Mouse (Mus musculus): ENCODE data around the gene Dnm3.

The Dnm3 gene

DNA sequence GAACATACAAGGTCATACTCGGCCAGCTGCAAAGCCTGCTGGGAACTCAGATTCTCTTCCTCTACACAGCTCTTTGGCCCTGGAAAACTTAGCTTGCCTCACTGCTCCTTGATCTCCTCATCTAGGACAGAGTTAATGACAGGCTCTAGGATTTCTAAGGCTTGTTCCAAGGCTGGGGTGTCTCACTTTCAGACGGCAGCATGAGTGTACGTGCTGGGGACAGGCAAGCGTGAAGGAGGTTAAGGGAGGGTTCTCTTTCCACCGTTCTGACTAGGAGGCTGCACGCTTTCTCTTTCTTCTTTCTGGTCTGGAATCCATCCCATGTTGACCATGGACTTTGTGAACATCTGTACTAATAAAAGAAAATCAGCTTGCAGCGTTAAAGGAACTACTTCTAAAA is 315.2 kb downstream of the Dnm3 start:
- no peak for DNase-seq (ENCODE audit: low spot score in 2 of 2)

- DNase-seq (ENCODE audit: low spot score in 2 of 2) = no peak
Observed at GRCm38 (mm10) chr1:162162249-162162648, 315.6 kb downstream of the Dnm3 start.

- no peak for DNase-seq (ENCODE audit: low spot score in 2 of 2)
Observed at GRCm38 (mm10) chr1:162160718-162161117, 317.1 kb downstream of the Dnm3 start.

DNA sequence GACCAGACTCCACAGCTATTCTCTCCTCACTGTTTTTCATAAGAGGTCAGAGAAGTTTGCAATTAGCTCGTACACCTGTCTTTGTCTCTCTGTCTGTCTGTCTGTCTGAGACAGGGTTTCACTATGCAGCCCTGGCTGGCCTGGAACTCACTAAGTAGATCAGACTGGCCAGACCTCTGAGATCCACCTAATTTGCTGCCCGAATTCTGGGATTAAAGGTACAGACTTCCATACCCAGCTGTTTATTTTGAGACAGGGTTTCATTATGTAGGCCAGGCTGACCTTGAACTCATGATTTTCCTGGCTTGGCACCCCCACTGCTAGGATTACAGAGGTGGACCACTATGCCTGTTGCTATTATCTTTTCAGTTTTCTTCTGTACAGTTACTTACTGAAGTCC is 319.3 kb downstream of the Dnm3 start:
- DNase-seq (ENCODE audit: low spot score in 2 of 2) = no peak

- no peak for DNase-seq (ENCODE audit: low spot score in 2 of 2)
Observed at GRCm38 (mm10) chr1:162157659-162158058, 320.2 kb downstream of the Dnm3 start.

DNA sequence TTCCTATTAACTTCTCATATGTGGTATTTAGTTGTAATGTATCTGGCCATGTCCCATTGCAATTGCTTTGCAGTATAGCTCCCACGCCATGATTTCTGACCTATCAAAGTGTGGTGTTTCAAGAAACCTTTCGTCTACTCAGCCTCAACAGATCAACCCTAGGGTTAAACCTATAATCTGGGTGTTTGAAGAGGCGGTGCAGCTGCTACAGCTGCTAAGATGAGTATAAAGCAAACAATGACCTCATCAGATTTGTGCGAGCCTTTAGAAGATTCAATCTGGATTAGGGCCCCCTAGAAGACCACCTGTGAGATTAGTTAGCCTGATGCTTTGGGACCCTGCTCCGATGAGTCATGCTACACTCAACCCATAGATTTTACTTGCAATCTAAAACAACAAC is 321.0 kb downstream of the Dnm3 start:
- DNase-seq (ENCODE audit: low spot score in 2 of 2) = no peak

DNA sequence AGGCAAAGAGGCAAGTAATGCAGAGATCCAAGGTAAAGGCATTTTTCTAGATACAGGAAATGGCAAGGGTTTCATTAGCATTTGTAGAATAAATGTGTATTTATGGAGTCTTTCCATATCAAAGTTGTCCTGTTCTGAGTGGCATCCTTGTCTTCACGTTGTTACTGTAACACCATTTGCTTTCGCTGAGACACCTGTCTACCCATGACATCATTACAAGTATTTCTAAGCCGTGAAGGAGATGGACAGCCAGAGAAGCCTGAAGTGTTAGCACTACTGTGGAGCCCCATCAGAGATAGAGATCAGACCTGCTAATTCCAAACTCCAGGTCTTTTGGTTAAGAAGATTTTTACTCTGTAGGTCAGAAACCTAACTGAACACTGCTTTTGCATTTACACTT is 322.3 kb downstream of the Dnm3 start:
- no peak for DNase-seq (ENCODE audit: low spot score in 2 of 2)

DNA sequence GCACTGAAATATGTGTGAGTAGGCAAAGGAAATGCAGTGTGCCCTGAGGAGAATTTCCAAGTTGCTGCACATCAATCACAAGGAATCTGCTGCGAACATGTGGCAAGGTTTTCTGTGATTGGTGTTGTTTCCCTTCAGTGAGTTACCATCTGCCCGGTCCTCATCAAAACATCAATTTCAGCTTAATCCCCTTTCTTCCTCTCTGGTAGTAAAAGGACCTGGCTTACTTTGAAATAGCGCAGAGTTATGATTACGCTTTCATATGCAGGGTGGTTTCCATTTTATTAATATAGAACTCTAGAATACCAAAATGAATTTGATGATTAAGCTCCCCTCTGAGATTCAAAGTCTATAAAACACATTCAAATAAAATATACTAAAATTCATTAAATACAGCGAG is 324.7 kb downstream of the Dnm3 start:
- no peak for DNase-seq (ENCODE audit: low spot score in 2 of 2)

- DNase-seq (ENCODE audit: low spot score in 2 of 2) = no peak
Observed at GRCm38 (mm10) chr1:162149730-162150129, 328.1 kb downstream of the Dnm3 start.

DNA sequence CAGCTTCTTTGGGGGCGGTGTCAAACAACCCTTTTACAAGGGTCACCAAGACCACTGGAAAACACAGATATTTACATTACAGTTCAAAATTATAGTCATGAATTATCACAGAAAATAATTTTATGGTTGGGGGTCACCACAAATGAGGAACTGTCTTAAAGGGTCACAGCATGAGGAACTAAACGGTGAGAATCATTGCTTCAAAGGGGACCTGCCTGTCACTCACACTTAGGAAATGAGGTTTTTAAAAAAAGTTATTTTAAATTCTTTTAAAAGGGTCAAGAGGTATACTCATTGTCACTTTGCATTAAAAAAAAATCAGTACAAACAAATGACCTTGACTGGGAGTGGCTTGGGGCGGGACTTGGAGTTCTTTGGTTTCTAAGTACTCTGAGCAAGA is 330.3 kb downstream of the Dnm3 start:
- DNase-seq (ENCODE audit: low spot score in 2 of 2) = no peak

- DNase-seq (ENCODE audit: low spot score in 2 of 2) = no peak
Observed at GRCm38 (mm10) chr1:162145748-162146147, 332.1 kb downstream of the Dnm3 start.

GRCm38 (mm10) chr1:162144992-162145391 is 332.8 kb downstream of the Dnm3 start:
- DNase-seq (ENCODE audit: low spot score in 2 of 2) = no peak

- no peak for DNase-seq (ENCODE audit: low spot score in 2 of 2)
Observed at GRCm38 (mm10) chr1:162143974-162144912, 333.6 kb downstream of the Dnm3 start.

GRCm38 (mm10) chr1:162142285-162142684 is 335.5 kb downstream of the Dnm3 start:
- DNase-seq (ENCODE audit: low spot score in 2 of 2) = no peak

DNA sequence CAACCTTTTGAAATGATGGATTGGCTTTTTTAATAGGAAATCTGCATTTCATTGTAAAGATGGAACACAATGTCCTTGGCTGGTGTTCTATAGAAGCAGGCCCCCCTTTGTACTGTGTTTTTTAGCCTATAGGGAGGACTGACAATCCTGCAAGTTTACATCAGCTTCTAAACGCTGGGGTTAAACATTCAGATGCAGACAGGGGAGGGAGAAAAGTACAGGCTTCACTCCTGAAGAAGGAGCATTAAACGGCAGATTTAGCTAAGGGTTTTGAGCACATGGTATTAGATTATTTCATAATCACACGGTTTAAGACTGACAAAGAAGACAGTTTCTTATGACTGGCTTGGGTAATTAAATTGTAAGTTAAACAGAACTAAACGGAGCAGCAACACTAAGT is 341.5 kb downstream of the Dnm3 start:
- DNase-seq (ENCODE audit: low spot score in 2 of 2) = no peak

GRCm38 (mm10) chr1:162135451-162136213 is 342.2 kb downstream of the Dnm3 start:
- DNase-seq (ENCODE audit: low spot score in 2 of 2) = no peak

GRCm38 (mm10) chr1:162134651-162135066 is 343.2 kb downstream of the Dnm3 start:
- DNase-seq (ENCODE audit: low spot score in 2 of 2) = no peak

GRCm38 (mm10) chr1:162132908-162133641 is 344.8 kb downstream of the Dnm3 start:
- no peak for DNase-seq (ENCODE audit: low spot score in 2 of 2)

DNA sequence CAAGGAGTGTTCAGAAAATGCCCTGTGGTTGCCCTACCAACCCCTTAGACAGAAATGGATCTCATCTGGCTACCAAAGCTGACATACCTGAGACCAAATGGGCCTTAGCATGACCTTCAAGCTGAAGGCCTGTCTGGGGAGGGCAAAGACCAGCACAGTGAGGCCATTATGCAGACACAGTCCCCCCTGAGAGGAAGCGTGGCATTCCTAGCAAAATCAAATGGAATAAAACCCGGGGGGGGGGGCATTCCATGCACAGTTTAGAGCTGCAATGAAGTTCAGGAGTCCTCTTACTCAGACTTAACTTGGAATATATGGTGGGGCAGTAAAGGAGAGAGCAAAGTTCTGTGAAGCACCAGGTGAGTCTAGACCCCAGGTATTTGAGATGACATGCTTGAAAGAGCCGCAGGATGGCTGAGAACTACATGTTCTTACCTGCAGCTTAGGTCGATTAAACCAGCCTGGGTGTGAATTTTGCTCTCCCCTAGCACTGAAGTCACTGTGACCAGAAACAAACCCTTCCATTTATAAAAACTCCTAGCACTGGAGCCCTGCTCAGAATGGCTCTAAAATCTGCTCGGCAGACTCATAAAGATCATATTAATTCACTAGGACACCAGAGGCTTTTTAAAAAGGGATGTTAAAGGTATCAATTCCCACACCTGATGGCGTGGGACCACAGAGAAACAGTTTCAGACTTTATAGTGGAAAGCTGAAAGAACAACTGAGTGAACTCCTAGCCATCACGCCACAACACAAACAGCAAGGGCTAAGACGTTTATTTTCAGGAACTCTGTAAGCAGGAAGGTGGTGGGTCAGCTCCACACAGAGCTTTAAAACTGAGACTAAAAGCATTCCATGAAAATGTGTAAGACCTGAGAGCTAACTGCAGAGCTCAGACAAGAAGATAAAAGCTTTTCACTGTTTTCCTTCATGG is 350.7 kb downstream of the Dnm3 start:
- DNase-seq (ENCODE audit: low spot score in 2 of 2) = no peak

- DNase-seq (ENCODE audit: low spot score in 2 of 2) = no peak
Observed at GRCm38 (mm10) chr1:162124396-162124795, 353.4 kb downstream of the Dnm3 start.

All from frontal cortex, postnatal 14 days (tissue).